Mouse (Mus musculus): ENCODE measurements around the gene Acot8.

Acot8 gene

GRCm38 (mm10) chr2:164784869-164785420 lies 19.7 kb downstream of the Acot8 start:
- no peak for DNase-seq (ENCODE audit: low read depth in 2 of 2, low spot score in 2 of 2)

GRCm38 (mm10) chr2:164783926-164784581 lies 20.6 kb downstream of the Acot8 start:
- DNase-seq (ENCODE audit: low read depth in 2 of 2, low spot score in 2 of 2) = no peak

GRCm38 (mm10) chr2:164781876-164782275 lies 22.8 kb downstream of the Acot8 start:
- DNase-seq (ENCODE audit: low read depth in 2 of 2, low spot score in 2 of 2) = no peak

GRCm38 (mm10) chr2:164779481-164780086 lies 25.1 kb downstream of the Acot8 start, which contains the start of gene Tnnc2:
Tnnc2 (minus strand) TSS chr2:164779967.
- DNase-seq (ENCODE audit: low read depth in 2 of 2, low spot score in 2 of 2) = no peak

GRCm38 (mm10) chr2:164778809-164779208 lies 25.9 kb downstream of the Acot8 start:
- DNase-seq (ENCODE audit: low read depth in 2 of 2, low spot score in 2 of 2) = no peak

- no peak for DNase-seq (ENCODE audit: low read depth in 2 of 2, low spot score in 2 of 2)
Measured at GRCm38 (mm10) chr2:164778015-164778287, 26.7 kb downstream of the Acot8 start.

GRCm38 (mm10) chr2:164777246-164778014 lies 27.3 kb downstream of the Acot8 start:
- no peak for DNase-seq (ENCODE audit: low read depth in 2 of 2, low spot score in 2 of 2)

- no peak for DNase-seq (ENCODE audit: low read depth in 2 of 2, low spot score in 2 of 2)
Measured at GRCm38 (mm10) chr2:164776801-164777200, 27.9 kb downstream of the Acot8 start.

GRCm38 (mm10) chr2:164776130-164776529 lies 28.6 kb downstream of the Acot8 start:
- DNase-seq (ENCODE audit: low read depth in 2 of 2, low spot score in 2 of 2) = no peak

GRCm38 (mm10) chr2:164773989-164774364 lies 30.7 kb downstream of the Acot8 start:
- DNase-seq (ENCODE audit: low read depth in 2 of 2, low spot score in 2 of 2) = no peak

- no peak for DNase-seq (ENCODE audit: low read depth in 2 of 2, low spot score in 2 of 2)
Measured at GRCm38 (mm10) chr2:164773229-164773988, 31.3 kb downstream of the Acot8 start.

GRCm38 (mm10) chr2:164771123-164771522 lies 33.6 kb downstream of the Acot8 start:
- DNase-seq (ENCODE audit: low read depth in 2 of 2, low spot score in 2 of 2) = no peak

GRCm38 (mm10) chr2:164770279-164770678 lies 34.4 kb downstream of the Acot8 start:
- no peak for DNase-seq (ENCODE audit: low read depth in 2 of 2, low spot score in 2 of 2)

- DNase-seq (ENCODE audit: low read depth in 2 of 2, low spot score in 2 of 2) = peak; percentile 90 to 92
Measured at GRCm38 (mm10) chr2:164769258-164770037, 35.2 kb downstream of the Acot8 start, which contains the start of gene Ube2c. Ube2c (plus strand) TSS chr2:164769898.

GRCm38 (mm10) chr2:164767812-164768540 lies 36.7 kb downstream of the Acot8 start:
- DNase-seq (ENCODE audit: low read depth in 2 of 2, low spot score in 2 of 2) = no peak

- no peak for DNase-seq (ENCODE audit: low read depth in 2 of 2, low spot score in 2 of 2)
Measured at GRCm38 (mm10) chr2:164765841-164766240, 38.8 kb downstream of the Acot8 start.

- DNase-seq (ENCODE audit: low read depth in 2 of 2, low spot score in 2 of 2) = no peak
Measured at GRCm38 (mm10) chr2:164762593-164762992, 42.1 kb downstream of the Acot8 start.

GRCm38 (mm10) chr2:164761971-164762370 lies 42.7 kb downstream of the Acot8 start:
- no peak for DNase-seq (ENCODE audit: low read depth in 2 of 2, low spot score in 2 of 2)

- no peak for DNase-seq (ENCODE audit: low read depth in 2 of 2, low spot score in 2 of 2)
Measured at GRCm38 (mm10) chr2:164761502-164761901, 43.2 kb downstream of the Acot8 start.
